Mouse (Mus musculus): ENCODE results near the gene Snd1. TPM values are rescaled to one million over a fixed set of nuclear protein-coding genes. Genes with fewer than 3 reads are reported as not detected.

The Snd1 gene
- total and polyA plus RNA-seq, 3 experiments, result 83.7 to 377 (median 210) TPM

- Histone ChIP-seq H3K27me3 (replicated peaks) (no peaks in the 10 kb centered on the region), H3K4me2 (ENCODE audit: insufficient read depth, low read depth, poor library complexity, severe bottlenecking) (no peak overlapping the region), H3K9me3 (replicated peaks; ENCODE audit: low read length) (no peaks in the 10 kb centered on the region), H3K36me3 (replicated peaks in 1 of 2; ENCODE audit: control insufficient read depth in 1 of 2, insufficient read depth in 1 of 2, low read length in 1 of 2) (peaks cover 20 to 76% of the 10 kb centered on the region in 2 experiments), H3K4me3 (replicated peaks in 1 of 3; ENCODE audit: low read depth in 2 of 3, low read length in 2 of 3, poor library complexity in 1 of 3) (no peak overlapping the region), H3K4me1 (ENCODE audit: control insufficient read depth in 1 of 2, insufficient read depth in 2 of 2) (no peaks in the 10 kb centered on the region), H3K27ac (ENCODE audit: insufficient read depth, low read depth) (no peak overlapping the region), H3K79me2 (replicated peaks; ENCODE audit: control insufficient read depth, extremely low read depth, insufficient read depth, poor library complexity, severe bottlenecking) (peaks cover 9% of the 10 kb centered on the region), H3K9ac (ENCODE audit: insufficient read depth, low read depth) (no peak overlapping the region)
- in situ Hi-C loops (cut with MboI; ENCODE audit: low pct_ligation_motif_present, low pct_unique_long_range_greater_than_20kb, low sequenced_read_pairs) (no loop called here), dilution Hi-C loops (cut with MboI; ENCODE audit: extremely low pct_ligation_motif_present, extremely low pct_unique_long_range_greater_than_20kb, low sequenced_read_pairs) (no loop called here)
- no peak for DNase-seq (ENCODE audit: extremely low read depth)
- TF ChIP-seq TCF12 (IDR thresholded peaks at IDR 0.05; ENCODE audit: low read depth, low read length), result no peak
- TF ChIP-seq PAX5 (IDR thresholded peaks at IDR 0.05; ENCODE audit: low read length), result no peak
- no peak for TF ChIP-seq UBTF (IDR thresholded peaks at IDR 0.05; ENCODE audit: low read depth, low read length)
- no peak for TF ChIP-seq MAFK (IDR thresholded peaks at IDR 0.05; ENCODE audit: insufficient replicate concordance, low read length)
- TF ChIP-seq TBP (conservative IDR thresholded peaks at IDR 0.05; ENCODE audit: low read depth, low read length), result no peak
- TF ChIP-seq USF1 (IDR thresholded peaks at IDR 0.05; ENCODE audit: low read depth, low read length), result no peak
- TF ChIP-seq RCOR1 (conservative IDR thresholded peaks at IDR 0.05; ENCODE audit: low read depth, low read length), result no peak
- no peak for TF ChIP-seq CHD2 (IDR thresholded peaks at IDR 0.05; ENCODE audit: low read length)
- no peak for TF ChIP-seq CHD1 (IDR thresholded peaks at IDR 0.05; ENCODE audit: low read depth, low read length)
- TF ChIP-seq ZNF384 (IDR thresholded peaks at IDR 0.05; ENCODE audit: low read depth, low read length), result no peak
Measured at GRCm38 (mm10) chr6:28633120-28633519, 158.2 kb downstream of the Snd1 start.

- H3K4me3 ChIP-seq (replicated peaks in 1 of 3; ENCODE audit: low read depth in 2 of 3, low read length in 2 of 3, poor library complexity in 1 of 3), result no peak overlapping the region
- peaks cover 15 to 76% of the 10 kb centered on the region in 2 experiments for H3K36me3 ChIP-seq (replicated peaks in 1 of 2; ENCODE audit: control insufficient read depth in 1 of 2, insufficient read depth in 1 of 2, low read length in 1 of 2)
- no peak overlapping the region for H3K4me2 ChIP-seq (ENCODE audit: insufficient read depth, low read depth, poor library complexity, severe bottlenecking)
- H3K9me3 ChIP-seq (replicated peaks; ENCODE audit: low read length), result no peaks in the 10 kb centered on the region
- no peaks in the 10 kb centered on the region for H3K4me1 ChIP-seq (ENCODE audit: control insufficient read depth in 1 of 2, insufficient read depth in 2 of 2)
- in situ Hi-C loops (cut with MboI; ENCODE audit: low pct_ligation_motif_present, low pct_unique_long_range_greater_than_20kb, low sequenced_read_pairs) (no loop called here), dilution Hi-C loops (cut with MboI; ENCODE audit: extremely low pct_ligation_motif_present, extremely low pct_unique_long_range_greater_than_20kb, low sequenced_read_pairs) (no loop called here)
- no peak for TF ChIP-seq JUND (conservative IDR thresholded peaks at IDR 0.05; ENCODE audit: low read depth, low read length)
- no peak for TF ChIP-seq MAFK (IDR thresholded peaks at IDR 0.05; ENCODE audit: insufficient replicate concordance, low read length)
- TF ChIP-seq USF2 (conservative IDR thresholded peaks at IDR 0.05; ENCODE audit: low read depth, low read length), result no peak
- no peak for TF ChIP-seq ZKSCAN1 (IDR thresholded peaks at IDR 0.05; ENCODE audit: borderline replicate concordance, low read depth, low read length)
- TF ChIP-seq MAZ (IDR thresholded peaks at IDR 0.05; ENCODE audit: low read depth, low read length), result no peak
- no peak for TF ChIP-seq POLR2A (IDR thresholded peaks at IDR 0.05; ENCODE audit: low read depth, low read length)
- TF ChIP-seq ELF1 (IDR thresholded peaks at IDR 0.05; ENCODE audit: low read depth, low read length), result no peak
- no peak for TF ChIP-seq MEF2A (IDR thresholded peaks at IDR 0.05; ENCODE audit: borderline replicate concordance, low read depth, low read length)
- no peak for TF ChIP-seq RAD21 (IDR thresholded peaks at IDR 0.05; ENCODE audit: low read depth, low read length)
- TF ChIP-seq BHLHE40 (IDR thresholded peaks at IDR 0.05; ENCODE audit: low read depth, low read length), result no peak
- no peak for TF ChIP-seq ZNF384 (IDR thresholded peaks at IDR 0.05; ENCODE audit: low read depth, low read length)
- no peak for TF ChIP-seq EP300 (IDR thresholded peaks at IDR 0.05; ENCODE audit: low read length)
- H3K27me3 ChIP-seq (replicated peaks), result no peaks in the 10 kb centered on the region
- no peak overlapping the region for H3K9ac ChIP-seq (ENCODE audit: insufficient read depth, low read depth)
- DNase-seq (ENCODE audit: extremely low read depth), result no peak
- H3K27ac ChIP-seq (ENCODE audit: insufficient read depth, low read depth), result no peak overlapping the region
- H3K79me2 ChIP-seq (replicated peaks; ENCODE audit: control insufficient read depth, extremely low read depth, insufficient read depth, poor library complexity, severe bottlenecking), result peaks cover 9% of the 10 kb centered on the region
Measured at GRCm38 (mm10) chr6:28633656-28634055, 158.7 kb downstream of the Snd1 start.
